Mouse (Mus musculus): Measurements from ENCODE around the gene Slc18a3.

DNA sequence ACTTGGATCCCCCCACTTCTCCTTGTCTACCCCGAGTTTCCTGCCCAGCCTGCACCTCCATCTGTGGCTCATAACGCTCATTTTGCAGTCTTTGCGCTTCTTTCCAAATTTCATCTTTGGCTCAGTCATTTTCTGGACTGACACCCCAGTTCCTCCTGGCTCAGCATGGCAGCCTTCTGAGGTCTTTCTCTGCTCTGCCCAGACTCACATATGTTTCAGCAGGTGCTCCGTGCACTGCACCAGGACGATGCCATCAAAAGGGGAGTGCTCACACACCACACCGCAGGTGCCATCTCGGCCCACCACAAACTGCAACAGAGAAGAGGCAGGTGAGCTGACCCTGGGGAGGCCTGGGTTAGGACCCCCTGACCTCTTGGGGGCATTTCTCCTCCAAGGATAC, 40.7 kb downstream of the Slc18a3 start:
- no peak for TF ChIP-seq CTCF (IDR thresholded peaks at IDR 0.05; ENCODE audit: low read depth, low read length)
- no peak for TF ChIP-seq POLR2A (IDR thresholded peaks at IDR 0.05; ENCODE audit: insufficient read depth, low read length)
- no peak for TF ChIP-seq EP300 (IDR thresholded peaks at IDR 0.05; ENCODE audit: insufficient read depth, low read depth, low read length)

Data from ES-Bruce4 (cell line).